In the genomic region with DNA sequence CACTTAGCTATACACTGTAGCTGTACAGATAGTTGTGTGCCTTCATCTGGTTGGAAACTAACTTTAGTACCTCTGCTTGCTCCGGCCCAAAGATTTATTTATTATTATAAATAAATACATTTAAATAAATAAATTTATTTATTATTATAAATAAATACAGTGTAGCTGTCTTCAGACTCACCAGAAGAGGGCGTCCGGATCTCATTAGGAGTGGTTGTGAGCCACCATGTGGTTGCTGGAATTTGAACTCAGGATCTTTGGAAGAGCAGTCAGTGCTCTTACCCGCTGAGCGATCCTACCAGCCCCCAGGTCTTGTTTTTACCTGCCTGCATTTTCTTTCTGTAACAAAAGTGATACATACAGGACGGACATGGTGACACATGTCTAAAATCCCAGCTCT, we compare ENCODE assay signal across 11 mouse cellular contexts. TPM values are rescaled to one million over a fixed set of nuclear protein-coding genes. Genes with fewer than 3 reads are reported as not detected.
DNase-seq lines count a peak whose midpoint lies in the region; ATAC-seq and TF ChIP-seq lines count a peak whose summit lies in the region.
"Had no signal": no experiment of that assay in that cellular context is flagged by ENCODE, and none has a peak within 500 bp of the region (broad histone marks: within the 10 kb centered on the region; RNA-seq: fewer than 3 reads in every experiment).

No protein-coding gene starts in this region.

- WGBS in intestine, postnatal 0 days = 75% methylated on average over 6 of the region's 6 CpGs
- WGBS in intestine, embryonic 16.5 days = 78% methylated on average over 6 of the region's 6 CpGs

- TF ChIP-seq EP300 in ES-Bruce4 (IDR thresholded peaks at IDR 0.05; ENCODE audit: insufficient read depth, low read depth, low read length) = no peak

- H3K27ac ChIP-seq in intestine, postnatal 0 days (ENCODE audit: low read depth, low read length) = no peak overlapping the region
- no peak overlapping the region for H3K27ac ChIP-seq in intestine, embryonic 16.5 days (ENCODE audit: low read length)
- peak overlapping the region; percentile 84 for H3K27ac ChIP-seq in ES-Bruce4 (ENCODE audit: insufficient read depth, low read length)
- H3K27ac ChIP-seq: neural tube, embryonic 13.5 days had no signal

- peak; percentile 55 for TF ChIP-seq CTCF in intestine, postnatal 0 days (IDR thresholded peaks at IDR 0.05; ENCODE audit: low read depth)
- no peak for TF ChIP-seq CTCF in ES-Bruce4 (IDR thresholded peaks at IDR 0.05; ENCODE audit: low read depth, low read length)

- no peak for ATAC-seq in intestine, postnatal 0 days
- no peak for ATAC-seq in intestine, embryonic 16.5 days

- H3K4me3 ChIP-seq in intestine, postnatal 0 days (ENCODE audit: low read depth, low read length) = no peak overlapping the region
- no peak overlapping the region for H3K4me3 ChIP-seq in intestine, embryonic 16.5 days (ENCODE audit: low read length)
- H3K4me3 ChIP-seq in ES-Bruce4 (ENCODE audit: low read depth, low read length) = no peak overlapping the region
- H3K4me3 ChIP-seq: neural tube, embryonic 13.5 days had no signal

- no peaks in the 10 kb centered on the region for H3K9me3 ChIP-seq in intestine, postnatal 0 days (ENCODE audit: control insufficient read depth)
- H3K9me3 ChIP-seq in intestine, embryonic 16.5 days (ENCODE audit: control insufficient read depth, low read length) = no peaks in the 10 kb centered on the region
- H3K9me3 ChIP-seq in ES-Bruce4 (replicated peaks; ENCODE audit: control insufficient read depth, insufficient read depth, low read length, poor library complexity, severe bottlenecking) = no peaks in the 10 kb centered on the region
- H3K9me3 ChIP-seq: neural tube, embryonic 13.5 days had no signal

- H3K4me1 ChIP-seq in intestine, postnatal 0 days (replicated peaks; ENCODE audit: control insufficient read depth, insufficient read depth, low read length) = peaks cover 8% of the 10 kb centered on the region
- peaks cover 34% of the 10 kb centered on the region for H3K4me1 ChIP-seq in intestine, embryonic 16.5 days (ENCODE audit: control insufficient read depth, insufficient read depth, low read length)
- H3K4me1 ChIP-seq in ES-Bruce4 (ENCODE audit: control insufficient read depth, insufficient read depth, low read length) = no peaks in the 10 kb centered on the region

- no peak overlapping the region for H3K4me2 ChIP-seq in intestine, postnatal 0 days (replicated peaks; ENCODE audit: low read depth)
- H3K4me2 ChIP-seq in intestine, embryonic 16.5 days (ENCODE audit: low read depth, low read length) = no peak overlapping the region
- H3K4me2 ChIP-seq: neural tube, embryonic 13.5 days had no signal

- peak; percentile 50 for DNase-seq in lung, postnatal 36 days
- DNase-seq in lung, postnatal 14 days = no peak
- DNase-seq in splenic B cell, adult 2 months (ENCODE audit: low read depth, low spot score) = peak; percentile 57
- DNase-seq in adrenal gland, adult 2 months = no peak
- DNase-seq: cerebellum, postnatal 10 days; kidney, adult 11 months; lung, adult 18-20 months had no signal

- no peak for TF ChIP-seq POLR2A in ES-Bruce4 (IDR thresholded peaks at IDR 0.05; ENCODE audit: insufficient read depth, low read length)

- H3K9ac ChIP-seq in intestine, postnatal 0 days (ENCODE audit: low read depth, low read length) = no peak overlapping the region
- H3K9ac ChIP-seq in intestine, embryonic 16.5 days (ENCODE audit: low read depth, low read length) = no peak overlapping the region
- H3K9ac ChIP-seq in ES-Bruce4 (ENCODE audit: low read depth, poor library complexity, severe bottlenecking) = no peak overlapping the region
- H3K9ac ChIP-seq: neural tube, embryonic 13.5 days had no signal

- no peaks in the 10 kb centered on the region for H3K27me3 ChIP-seq in intestine, postnatal 0 days (replicated peaks; ENCODE audit: control insufficient read depth, insufficient read depth, low read length)
- no peaks in the 10 kb centered on the region for H3K27me3 ChIP-seq in intestine, embryonic 16.5 days (replicated peaks; ENCODE audit: control insufficient read depth, insufficient read depth, low read length)
- H3K27me3 ChIP-seq in ES-Bruce4 (ENCODE audit: control insufficient read depth, insufficient read depth, low read length, poor library complexity, severe bottlenecking) = no peaks in the 10 kb centered on the region
- no peaks in the 10 kb centered on the region for H3K27me3 ChIP-seq in splenic B cell, adult 2 months (ENCODE audit: control insufficient read depth, insufficient read depth, low read length, poor library complexity, severe bottlenecking)

- no peaks in the 10 kb centered on the region for H3K36me3 ChIP-seq in intestine, postnatal 0 days (ENCODE audit: control insufficient read depth, insufficient read depth)
- no peaks in the 10 kb centered on the region for H3K36me3 ChIP-seq in intestine, embryonic 16.5 days (ENCODE audit: control insufficient read depth, insufficient read depth, low read length)
- H3K36me3 ChIP-seq in ES-Bruce4 (ENCODE audit: control insufficient read depth, insufficient read depth, low read length, poor library complexity, severe bottlenecking) = no peaks in the 10 kb centered on the region
- H3K36me3 ChIP-seq in splenic B cell, adult 2 months (ENCODE audit: control insufficient read depth, insufficient read depth, low read length, poor library complexity, severe bottlenecking) = no peaks in the 10 kb centered on the region
- H3K36me3 ChIP-seq: neural tube, embryonic 13.5 days had no signal

RNA-seq across cellular contexts. Expression of gene Klhl21, which starts 2.5 kb away (rescaled TPM):
- 5.3 and 5.8 TPM in 2 replicates for polyA plus RNA-seq in intestine, postnatal 0 days (2015; fragmentation: Nextera tagmentation; extraction: Ambion mirVana)
- 7.4 and 8.3 TPM in 2 replicates for polyA plus RNA-seq in intestine, embryonic 16.5 days (2015; fragmentation: Nextera tagmentation; extraction: Ambion mirVana)
- 24.0 and 24.4 TPM in 2 replicates for polyA plus RNA-seq in ES-Bruce4 (2011; ENCODE audit: insufficient read depth, insufficient read length, low read depth, missing spikeins)
- 10 to 100 TPM; 17.8 to 23.7 TPM for total RNA-seq in adrenal gland, adult 2 months (2021)
- 70.8 and 71.2 TPM in 2 replicates for polyA plus RNA-seq in adrenal gland, adult 2 months (2012; rRNA removed)

RNA-seq across cellular contexts. Expression of gene Phf13, which starts 10.1 kb away (rescaled TPM):
- polyA plus RNA-seq in intestine, postnatal 0 days (2015; fragmentation: Nextera tagmentation; extraction: Ambion mirVana) = 10.6 and 11.0 TPM in 2 replicates
- 15.5 and 16.7 TPM in 2 replicates for polyA plus RNA-seq in intestine, embryonic 16.5 days (2015; fragmentation: Nextera tagmentation; extraction: Ambion mirVana)
- 49.7 and 52.1 TPM in 2 replicates for polyA plus RNA-seq in ES-Bruce4 (2011; ENCODE audit: insufficient read depth, insufficient read length, low read depth, missing spikeins)
- total RNA-seq in adrenal gland, adult 2 months (2021) = 10 to 100 TPM; 12.1 to 14.2 TPM
- 22.8 and 24.3 TPM in 2 replicates for polyA plus RNA-seq in adrenal gland, adult 2 months (2012; rRNA removed)

RNA-seq across cellular contexts. Expression of gene Thap3, which starts 17.3 kb away (rescaled TPM):
- polyA plus RNA-seq in intestine, postnatal 0 days (2015; fragmentation: Nextera tagmentation; extraction: Ambion mirVana) = 15.4 and 16.6 TPM in 2 replicates
- 27.0 and 29.0 TPM in 2 replicates for polyA plus RNA-seq in intestine, embryonic 16.5 days (2015; fragmentation: Nextera tagmentation; extraction: Ambion mirVana)
- polyA plus RNA-seq in ES-Bruce4 (2011; ENCODE audit: insufficient read depth, insufficient read length, low read depth, missing spikeins) = 20.0 and 20.7 TPM in 2 replicates
- 10 to 100 TPM; 13.8 to 24.1 TPM for total RNA-seq in adrenal gland, adult 2 months (2021)
- 64.6 and 88.7 TPM in 2 replicates for polyA plus RNA-seq in adrenal gland, adult 2 months (2012; rRNA removed)

RNA-seq across cellular contexts. Expression of gene Zbtb48, which starts 21.3 kb away (rescaled TPM):
- 6.7 and 7.6 TPM in 2 replicates for polyA plus RNA-seq in intestine, postnatal 0 days (2015; fragmentation: Nextera tagmentation; extraction: Ambion mirVana)
- polyA plus RNA-seq in intestine, embryonic 16.5 days (2015; fragmentation: Nextera tagmentation; extraction: Ambion mirVana) = 13.5 and 16.6 TPM in 2 replicates
- 13.4 and 13.5 TPM in 2 replicates for polyA plus RNA-seq in ES-Bruce4 (2011; ENCODE audit: insufficient read depth, insufficient read length, low read depth, missing spikeins)
- 10 to 100 TPM in 1 of 2 experiments, 1 to 10 TPM in 1; 7.9 to 10.2 TPM for total RNA-seq in adrenal gland, adult 2 months (2021)
- 9.1 and 10.5 TPM in 2 replicates for polyA plus RNA-seq in adrenal gland, adult 2 months (2012; rRNA removed)

RNA-seq across cellular contexts. Expression of gene Tas1r1, which starts 32.2 kb away (rescaled TPM):
- polyA plus RNA-seq in intestine, postnatal 0 days (2015; fragmentation: Nextera tagmentation; extraction: Ambion mirVana) = 0.08 TPM in 1 of 2 replicates, not detected in the other
- polyA plus RNA-seq in intestine, embryonic 16.5 days (2015; fragmentation: Nextera tagmentation; extraction: Ambion mirVana) = 0.20 and 0.21 TPM in 2 replicates
- polyA plus RNA-seq in ES-Bruce4 (2011; ENCODE audit: insufficient read depth, insufficient read length, low read depth, missing spikeins) = 0.38 and 0.55 TPM in 2 replicates
- total RNA-seq in adrenal gland, adult 2 months (2021) = 1 to 10 TPM in 1 of 2 experiments, not detected in 1; 1.4 TPM
- polyA plus RNA-seq in adrenal gland, adult 2 months (2012; rRNA removed) = 0.09 TPM in 1 of 2 replicates, not detected in the other

Comparison
In these comparisons a context has a peak if more than half of its experiments do, and no peak if none do; other contexts are left out.
1. DNase-seq: peak in lung, postnatal 36 days (single experiment) and splenic B cell, adult 2 months (single experiment); none in lung, postnatal 14 days (single experiment) and adrenal gland, adult 2 months (single experiment).